In genomic region chr4:46345056-46345772, GRCm38 (mm10) we compare ENCODE assay signal across 9 mouse cellular contexts. TPM values are rescaled to one million over a fixed set of nuclear protein-coding genes. Genes with fewer than 3 reads are reported as not detected.
DNase-seq lines count a peak whose midpoint lies in the region; ATAC-seq and TF ChIP-seq lines count a peak whose summit lies in the region.
"Had no signal": no experiment of that assay in that cellular context is flagged by ENCODE, and none has a peak within 500 bp of the region (broad histone marks: within the 10 kb centered on the region; RNA-seq: fewer than 3 reads in every experiment).

No protein-coding gene starts in this region.

- no peaks in the 10 kb centered on the region for H3K9me3 ChIP-seq in heart, postnatal 0 days (replicated peaks; ENCODE audit: control insufficient read depth, low read length)
- H3K9me3 ChIP-seq in hindbrain, embryonic 14.5 days (ENCODE audit: control insufficient read depth, low read length), result no peaks in the 10 kb centered on the region
- no peaks in the 10 kb centered on the region for H3K9me3 ChIP-seq in midbrain, embryonic 15.5 days

- H3K4me3 ChIP-seq in heart, postnatal 0 days (ENCODE audit: low read depth, low read length), result peak overlapping the region; percentile 43
- no peak overlapping the region for H3K4me3 ChIP-seq in heart, adult 2 months
- H3K4me3 ChIP-seq in bone marrow macrophage, adult 2 months (ENCODE audit: insufficient read depth, low read length), result peak overlapping the region; percentile 36; the same call in 1 of the 2 replicates
- H3K4me3 ChIP-seq in hindbrain, embryonic 14.5 days (replicated peaks; ENCODE audit: low read length), result peak overlapping the region; percentile 32
- peak overlapping the region; percentile 40 for H3K4me3 ChIP-seq in midbrain, embryonic 15.5 days

- H3K27ac ChIP-seq in heart, postnatal 0 days (ENCODE audit: low read depth), result no peak overlapping the region
- H3K27ac ChIP-seq in heart, adult 2 months, result no peak overlapping the region
- H3K27ac ChIP-seq in bone marrow macrophage, adult 2 months (ENCODE audit: insufficient read depth, low read depth, low read length), result no peak overlapping the region
- no peak overlapping the region for H3K27ac ChIP-seq in hindbrain, embryonic 14.5 days
- H3K27ac ChIP-seq in midbrain, embryonic 15.5 days, result no peak overlapping the region

- TF ChIP-seq EP300 in heart, postnatal 0 days (IDR thresholded peaks at IDR 0.05; ENCODE audit: low read depth), result no peak
- TF ChIP-seq EP300 in heart, adult 2 months (IDR thresholded peaks at IDR 0.05; ENCODE audit: insufficient read depth, low read depth, low read length), result no peak

- intact Hi-C loops in heart, adult 2 months (cut with DNase I), result no loop called here

- peak overlapping the region; percentile 49 for H3K4me2 ChIP-seq in heart, postnatal 0 days (ENCODE audit: low read depth, low read length)
- no peak overlapping the region for H3K4me2 ChIP-seq in hindbrain, embryonic 14.5 days (replicated peaks)
- peak overlapping the region; percentile 55; the same call in 1 of the 2 replicates for H3K4me2 ChIP-seq in midbrain, embryonic 15.5 days

- H3K4me1 ChIP-seq in heart, postnatal 0 days (ENCODE audit: control insufficient read depth, insufficient read depth), result no peaks in the 10 kb centered on the region
- H3K4me1 ChIP-seq in heart, adult 2 months (ENCODE audit: control insufficient read depth, insufficient read depth, low read length), result no peaks in the 10 kb centered on the region
- H3K4me1 ChIP-seq in bone marrow macrophage, adult 2 months (ENCODE audit: control insufficient read depth, insufficient read depth, low read length), result no peaks in the 10 kb centered on the region
- no peaks in the 10 kb centered on the region; the same call in 1 of the 2 replicates for H3K4me1 ChIP-seq in hindbrain, embryonic 14.5 days (replicated peaks; ENCODE audit: control insufficient read depth, insufficient read depth, low read length)
- peaks cover 24% of the 10 kb centered on the region for H3K4me1 ChIP-seq in midbrain, embryonic 15.5 days

- ATAC-seq in heart, postnatal 0 days (ENCODE audit: insufficient read depth, low read depth), result no peak
- no peak for ATAC-seq in hindbrain, embryonic 14.5 days (ENCODE audit: low FRiP score)
- ATAC-seq in midbrain, embryonic 15.5 days (replicated peaks), result no peak

- TF ChIP-seq POLR2A in heart, adult 2 months (IDR thresholded peaks at IDR 0.05; ENCODE audit: insufficient read depth, low read depth, low read length), result no peak
- TF ChIP-seq POLR2A in bone marrow macrophage, adult 2 months (IDR thresholded peaks at IDR 0.05; ENCODE audit: borderline replicate concordance, low read depth, low read length), result no peak

- H3K79me2 ChIP-seq in heart, adult 2 months (replicated peaks; ENCODE audit: control insufficient read depth, insufficient read depth, low read length), result no peaks in the 10 kb centered on the region

- WGBS in heart, postnatal 0 days, result 4% methylated on average over 59 of the region's 67 CpGs
- WGBS in heart, adult 2 months, result 7% methylated on average over 66 of the region's 67 CpGs
- WGBS in hindbrain, embryonic 14.5 days, result 3% methylated on average over 67 of the region's 67 CpGs
- WGBS in midbrain, embryonic 15.5 days, result 2% methylated on average over 67 of the region's 67 CpGs

- no peak for TF ChIP-seq CTCF in heart, postnatal 0 days (IDR thresholded peaks at IDR 0.05; ENCODE audit: low read depth)
- no peak for TF ChIP-seq CTCF in heart, adult 2 months (IDR thresholded peaks at IDR 0.05)
- no peak for TF ChIP-seq CTCF in bone marrow macrophage, adult 2 months (IDR thresholded peaks at IDR 0.05; ENCODE audit: low read depth, low read length)

- no peak for DNase-seq in heart, postnatal 0 days (ENCODE audit: low spot score)
- no peak for DNase-seq in heart, adult 2 months
- DNase-seq in hindbrain, embryonic 14.5 days (ENCODE audit: low spot score), result no peak
- DNase-seq in right cerebral cortex, postnatal 14 days, result no peak
- no peak for DNase-seq in T-cell, adult 2 months (ENCODE audit: low spot score)
- no peak for DNase-seq in lung, postnatal 36 days
- DNase-seq: cerebellum, adult 11-12 months had no signal

- H3K9ac ChIP-seq in heart, postnatal 0 days (replicated peaks; ENCODE audit: low read depth, low read length), result no peak overlapping the region
- no peak overlapping the region for H3K9ac ChIP-seq in heart, adult 2 months (ENCODE audit: low read depth, low read length)
- no peak overlapping the region for H3K9ac ChIP-seq in hindbrain, embryonic 14.5 days
- H3K9ac ChIP-seq in midbrain, embryonic 15.5 days, result no peak overlapping the region

- H3K36me3 ChIP-seq in heart, postnatal 0 days (replicated peaks; ENCODE audit: control insufficient read depth, insufficient read depth, low read length), result no peaks in the 10 kb centered on the region
- H3K36me3 ChIP-seq in heart, adult 2 months (ENCODE audit: control insufficient read depth, insufficient read depth, low read length), result no peaks in the 10 kb centered on the region
- H3K36me3 ChIP-seq in hindbrain, embryonic 14.5 days (replicated peaks; ENCODE audit: control insufficient read depth, insufficient read depth), result no peaks in the 10 kb centered on the region
- no peaks in the 10 kb centered on the region for H3K36me3 ChIP-seq in midbrain, embryonic 15.5 days (replicated peaks)

- H3K27me3 ChIP-seq in heart, postnatal 0 days (ENCODE audit: control insufficient read depth, insufficient read depth, low read length), result peaks cover 100% of the 10 kb centered on the region
- H3K27me3 ChIP-seq in heart, adult 2 months (ENCODE audit: control insufficient read depth, insufficient read depth, low read length), result peaks cover 40% of the 10 kb centered on the region
- H3K27me3 ChIP-seq in hindbrain, embryonic 14.5 days (ENCODE audit: control insufficient read depth, insufficient read depth, low read length), result peaks cover 99% of the 10 kb centered on the region
- H3K27me3 ChIP-seq in midbrain, embryonic 15.5 days (replicated peaks), result peaks cover 97% of the 10 kb centered on the region

RNA-seq across cellular contexts. Expression of gene Foxe1, which starts 1.8 kb away (rescaled TPM):
- total RNA-seq in heart, postnatal 0 days (2014; rRNA removed; ENCODE audit: low replicate concordance), result 1.1 TPM in 1 of 2 replicates, not detected in the other
- 0.05 TPM in 1 of 2 replicates, not detected in the other for polyA plus RNA-seq in heart, postnatal 0 days (2015; fragmentation: Nextera tagmentation; extraction: Ambion mirVana)
- total RNA-seq in heart, adult 2 months (2021), result not detected
- polyA plus RNA-seq in heart, adult 2 months (2012; rRNA removed), result not detected in 2 replicates
- not detected in 2 replicates for polyA plus RNA-seq in bone marrow macrophage, adult 2 months (2012; ENCODE audit: insufficient read depth, insufficient read length, missing spikeins)
- not detected in 2 replicates for polyA plus RNA-seq in hindbrain, embryonic 14.5 days (2014; fragmentation: Nextera tagmentation; extraction: Ambion mirVana)
- polyA plus RNA-seq in midbrain, embryonic 15.5 days (2015; fragmentation: Nextera tagmentation; extraction: Ambion mirVana), result not detected in 2 replicates

RNA-seq across cellular contexts. Expression of gene Trmo, which starts 44.0 kb away (rescaled TPM):
- 3.9 and 12.1 TPM in 2 replicates for total RNA-seq in heart, postnatal 0 days (2014; rRNA removed; ENCODE audit: low replicate concordance)
- polyA plus RNA-seq in heart, postnatal 0 days (2015; fragmentation: Nextera tagmentation; extraction: Ambion mirVana), result 5.8 and 6.5 TPM in 2 replicates
- total RNA-seq in heart, adult 2 months (2021), result 1 to 10 TPM; 3.8 to 4.1 TPM
- polyA plus RNA-seq in heart, adult 2 months (2012; rRNA removed), result 3.7 and 5.3 TPM in 2 replicates
- polyA plus RNA-seq in bone marrow macrophage, adult 2 months (2012; ENCODE audit: insufficient read depth, insufficient read length, missing spikeins), result 4.2 and 5.7 TPM in 2 replicates
- polyA plus RNA-seq in hindbrain, embryonic 14.5 days (2014; fragmentation: Nextera tagmentation; extraction: Ambion mirVana), result 8.6 and 9.7 TPM in 2 replicates
- 9.2 and 9.4 TPM in 2 replicates for polyA plus RNA-seq in midbrain, embryonic 15.5 days (2015; fragmentation: Nextera tagmentation; extraction: Ambion mirVana)
